Mouse (Mus musculus) ES-E14 (cell line): Measurements from ENCODE around the gene Apc2.

ENCODE experiments used
- CHD2 ChIP-seq: IDR thresholded peaks from 2 replicates; pipeline ENCODE4 v1.6.1; 2014; ENCODE audit warnings: mild to moderate bottlenecking, low read depth, low read length, inconsistent platforms
- MAFK ChIP-seq: IDR thresholded peaks from 2 replicates; pipeline ENCODE4 v1.6.1; 2014; ENCODE audit warnings: mild to moderate bottlenecking, low read depth, low read length, inconsistent platforms; ENCODE audit not compliant: insufficient read depth

GRCm38 (mm10) chr10:80313627-80314201 lies 17.9 kb downstream of the Apc2 start:
- TF ChIP-seq MAFK (no peak), CHD2 (no peak)
